Mouse (Mus musculus) E14TG2a.4 (cell line): Measurements from ENCODE around the gene Zfc3h1.

Experiments
- H3K27me3 ChIP-seq: 2 replicates; pipeline ENCODE4 v1.6.1; 2014; ENCODE audit warnings: low read length, control low read depth; ENCODE audit not compliant: insufficient read depth
- H3K36me3 ChIP-seq: 2 replicates; pipeline ENCODE4 v1.6.1; 2014; ENCODE audit warnings: low read length, control low read depth; ENCODE audit not compliant: insufficient read depth
- H3K4me1 ChIP-seq: replicated peaks from 2 replicates; pipeline ENCODE4 v1.6.1; 2014; ENCODE audit warnings: low read depth, low read length, control low read depth
- H3K4me3 ChIP-seq: replicated peaks from 2 replicates; pipeline ENCODE4 v1.5.1; 2014; ENCODE audit warnings: mild to moderate bottlenecking, low read length
- H3K9me3 ChIP-seq: 2 replicates; pipeline ENCODE4 v1.6.1; 2014; ENCODE audit warnings: low read length, control low read depth
- CTCF ChIP-seq: conservative IDR thresholded peaks from 2 replicates; pipeline ENCODE4 v1.5.1; 2014; ENCODE audit warnings: low read length
- NANOG ChIP-seq: IDR thresholded peaks from 2 replicates; pipeline ENCODE4 v1.6.1; 2014; ENCODE audit warnings: borderline replicate concordance, low read length, mixed read lengths
- POU5F1 ChIP-seq: IDR thresholded peaks from 2 replicates; pipeline ENCODE4 v1.6.1; 2014; ENCODE audit warnings: low read length, borderline replicate concordance

Zfc3h1 gene

DNA sequence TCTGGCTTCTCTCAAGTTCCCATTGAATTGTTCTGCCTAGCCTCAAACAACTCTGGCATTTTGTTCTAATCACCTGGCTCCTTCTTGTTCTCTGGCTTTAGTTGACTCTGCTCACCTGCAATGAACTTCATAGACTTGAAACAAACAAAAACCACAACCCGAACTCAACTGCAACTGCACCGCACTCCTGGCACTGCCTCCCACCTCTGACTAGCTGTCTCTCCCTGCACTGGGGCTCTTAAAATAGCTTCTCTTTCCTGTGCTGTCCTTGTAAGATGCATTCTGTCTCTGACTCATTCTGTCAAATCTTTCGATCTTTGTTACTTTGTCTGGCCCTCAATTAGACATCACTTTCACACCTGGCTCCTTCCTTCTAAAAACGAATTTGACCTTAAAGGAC, 21.6 kb upstream of the Zfc3h1 start:
- TF ChIP-seq CTCF, result no peak
- TF ChIP-seq NANOG, result no peak
- TF ChIP-seq POU5F1, result no peak
- Histone ChIP-seq H3K4me1 (peaks cover 66% of the 10 kb centered on the region), H3K27me3 (no peaks in the 10 kb centered on the region), H3K36me3 (no peaks in the 10 kb centered on the region), H3K9me3 (no peaks in the 10 kb centered on the region), H3K4me3 (peak overlapping the region; percentile 84)

- Histone ChIP-seq H3K27me3 (no peaks in the 10 kb centered on the region), H3K4me1 (peaks cover 47% of the 10 kb centered on the region), H3K36me3 (peaks cover under 1% of the 10 kb centered on the region; the same call in 1 of the 2 replicates), H3K9me3 (no peaks in the 10 kb centered on the region), H3K4me3 (no peak overlapping the region)
- TF ChIP-seq POU5F1 (no peak), CTCF (no peak), NANOG (no peak)
Observed at GRCm38 (mm10) chr10:115381506-115382084, 3.2 kb upstream of the Zfc3h1 start.

DNA sequence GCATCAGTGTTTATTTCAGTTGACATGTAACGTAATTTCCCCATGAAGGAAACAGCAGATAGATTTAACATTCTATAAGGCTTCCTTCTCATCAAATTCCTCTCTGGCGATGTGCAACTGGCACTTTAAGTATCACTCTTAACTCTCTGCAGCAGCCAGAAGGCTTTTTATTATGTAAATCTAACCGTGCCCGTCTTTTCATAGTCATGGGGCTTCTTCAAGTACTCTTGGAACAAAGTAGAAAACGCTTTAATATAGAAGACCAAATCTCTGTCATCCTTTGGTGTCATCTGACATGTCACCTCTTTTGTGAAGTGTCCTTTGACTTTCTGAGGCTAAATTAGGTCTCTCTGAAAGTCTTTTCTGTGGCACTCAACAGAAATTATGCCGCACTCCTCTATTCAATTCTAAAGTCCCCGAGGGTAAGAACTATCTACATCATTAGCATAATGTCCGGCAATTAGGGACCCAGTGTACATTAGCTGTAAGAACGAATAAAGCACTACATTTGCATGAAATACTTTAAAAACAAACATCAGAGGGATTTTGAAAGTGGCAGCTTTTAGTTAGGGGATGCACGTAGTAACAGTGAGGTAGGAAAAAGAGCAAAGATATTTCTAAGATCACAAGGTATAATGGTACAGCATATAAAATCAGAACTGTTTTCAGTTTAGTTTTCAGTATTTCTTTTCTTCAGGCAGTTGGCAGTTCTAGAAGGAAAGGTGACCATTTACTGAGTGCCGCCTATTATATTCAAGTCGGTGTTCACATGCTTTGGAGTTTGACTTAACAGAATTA, 1.7 kb upstream of the Zfc3h1 start:
- TF ChIP-seq CTCF (no peak), NANOG (peak; percentile 75), POU5F1 (no peak)
- Histone ChIP-seq H3K4me3 (peak overlapping the region; percentile 95), H3K4me1 (peaks cover 57% of the 10 kb centered on the region), H3K27me3 (no peaks in the 10 kb centered on the region), H3K9me3 (no peaks in the 10 kb centered on the region), H3K36me3 (peaks cover 13% of the 10 kb centered on the region)

GRCm38 (mm10) chr10:115383644-115384220, 1.0 kb upstream of the Zfc3h1 start:
- H3K9me3 ChIP-seq, result no peaks in the 10 kb centered on the region
- TF ChIP-seq NANOG, result no peak
- peaks cover 59% of the 10 kb centered on the region for H3K4me1 ChIP-seq
- H3K27me3 ChIP-seq, result no peaks in the 10 kb centered on the region
- peaks cover 20% of the 10 kb centered on the region for H3K36me3 ChIP-seq
- peak overlapping the region; percentile 95 for H3K4me3 ChIP-seq

GRCm38 (mm10) chr10:115385018-115386002, 551 bp downstream of the Zfc3h1 start:
- H3K36me3 ChIP-seq, result peaks cover 32% of the 10 kb centered on the region
- TF ChIP-seq CTCF, result no peak
- no peak for TF ChIP-seq NANOG
- no peak for TF ChIP-seq POU5F1
- H3K4me3 ChIP-seq, result peak overlapping the region; percentile 95
- H3K4me1 ChIP-seq, result peaks cover 58% of the 10 kb centered on the region
- H3K9me3 ChIP-seq, result no peaks in the 10 kb centered on the region
- H3K27me3 ChIP-seq, result no peaks in the 10 kb centered on the region

DNA sequence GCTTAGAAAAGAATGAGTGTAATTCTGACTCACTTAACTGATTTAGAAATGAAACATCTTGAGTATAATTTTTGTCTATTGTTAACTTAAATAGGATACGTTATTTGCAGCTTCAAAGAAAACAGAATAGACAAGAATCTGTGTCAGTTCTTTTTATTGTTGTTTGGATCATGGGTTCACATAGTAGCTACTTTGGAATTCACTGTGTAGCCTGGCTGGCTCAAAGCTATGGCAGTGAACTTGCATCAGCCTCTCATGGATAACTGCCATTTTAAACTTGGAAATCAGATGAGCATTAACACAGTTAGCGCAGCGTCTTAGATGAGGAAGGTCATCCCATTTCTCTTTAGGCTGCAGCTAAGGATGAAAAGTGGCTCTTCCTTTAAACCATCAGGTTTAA, 3.1 kb downstream of the Zfc3h1 start:
- Histone ChIP-seq H3K9me3 (no peaks in the 10 kb centered on the region), H3K36me3 (peaks cover 54% of the 10 kb centered on the region)

DNA sequence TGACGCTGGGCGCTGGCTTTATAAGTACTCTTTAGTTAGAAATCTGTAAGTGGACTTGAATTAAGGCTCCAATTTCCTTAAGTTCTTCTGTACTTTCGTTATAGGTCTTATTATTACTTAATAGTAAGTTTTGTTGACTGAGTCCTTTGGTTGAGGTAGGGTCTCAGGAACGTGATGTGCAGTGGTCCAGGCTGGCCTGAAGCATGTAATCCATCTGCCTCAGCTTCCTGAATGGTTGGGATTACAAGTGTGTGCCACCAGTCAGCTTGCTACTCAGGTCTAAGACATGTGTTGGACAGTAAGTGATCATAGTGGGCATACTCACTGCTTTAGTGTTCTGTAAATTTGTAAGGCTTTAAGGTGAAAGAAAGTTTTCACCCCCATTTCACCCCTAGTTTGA, 6.3 kb downstream of the Zfc3h1 start:
- TF ChIP-seq POU5F1 (no peak), NANOG (no peak), CTCF (no peak)
- peaks cover 82% of the 10 kb centered on the region for H3K36me3 ChIP-seq
- H3K4me3 ChIP-seq, result no peak overlapping the region
- peaks cover 28% of the 10 kb centered on the region for H3K4me1 ChIP-seq
- H3K27me3 ChIP-seq, result no peaks in the 10 kb centered on the region
- no peaks in the 10 kb centered on the region for H3K9me3 ChIP-seq

More for the DNA sequence above, 3.1 kb downstream of the Zfc3h1 start:
- Histone ChIP-seq H3K4me1 (peaks cover 34% of the 10 kb centered on the region), H3K4me3 (no peak overlapping the region), H3K27me3 (no peaks in the 10 kb centered on the region)
- TF ChIP-seq NANOG (no peak), POU5F1 (no peak), CTCF (no peak)

- no peak for TF ChIP-seq POU5F1
- TF ChIP-seq NANOG, result no peak
- no peak for TF ChIP-seq CTCF
- Histone ChIP-seq H3K9me3 (no peaks in the 10 kb centered on the region), H3K4me3 (no peak overlapping the region), H3K36me3 (peaks cover 85% of the 10 kb centered on the region), H3K4me1 (peaks cover 23% of the 10 kb centered on the region), H3K27me3 (no peaks in the 10 kb centered on the region)
Observed at GRCm38 (mm10) chr10:115391896-115392295, 7.1 kb downstream of the Zfc3h1 start.
